Mouse (Mus musculus) kidney, adult 11 months (tissue): Measurements from ENCODE around the gene Gars.

Source experiments
- DNase-seq: peaks from one replicate; pipeline ENCODE4 v3.0.0; 2022

Gars gene

GRCm38 (mm10) chr6:55098603-55099002, 60.8 kb downstream of the Gars start:
- DNase-seq = no peak

GRCm38 (mm10) chr6:55108358-55108757, 70.6 kb downstream of the Gars start:
- DNase-seq = no peak

- peak; percentile 8 for DNase-seq
Measured at GRCm38 (mm10) chr6:55117325-55118109, 79.7 kb downstream of the Gars start.

- no peak for DNase-seq
Measured at GRCm38 (mm10) chr6:55123056-55123455, 85.2 kb downstream of the Gars start.

GRCm38 (mm10) chr6:55126576-55126975, 88.8 kb downstream of the Gars start:
- no peak for DNase-seq

- no peak for DNase-seq
Measured at GRCm38 (mm10) chr6:55128391-55128790, 90.6 kb downstream of the Gars start.
